Mouse (Mus musculus) urinary bladder, adult 18-20 months (tissue): ENCODE data around the gene H2-Q10.
"Not testable (repeated sequence)": the region's sequence is repeated elsewhere in the genome, so short reads cannot be mapped to it uniquely, and the experiment has no call there.

Experiments used
- DNase-seq, 2 experiments: peaks; one replicate each; pipeline ENCODE4 v3.0.0; 2022; ENCODE audit warnings: low spot score in 2 of 2, mixed read lengths in 2 of 2

H2-Q10 gene

GRCm38 (mm10) chr17:35458247-35458646, 11.6 kb upstream of the H2-Q10 start:
- DNase-seq: not testable (repeated sequence)

DNA sequence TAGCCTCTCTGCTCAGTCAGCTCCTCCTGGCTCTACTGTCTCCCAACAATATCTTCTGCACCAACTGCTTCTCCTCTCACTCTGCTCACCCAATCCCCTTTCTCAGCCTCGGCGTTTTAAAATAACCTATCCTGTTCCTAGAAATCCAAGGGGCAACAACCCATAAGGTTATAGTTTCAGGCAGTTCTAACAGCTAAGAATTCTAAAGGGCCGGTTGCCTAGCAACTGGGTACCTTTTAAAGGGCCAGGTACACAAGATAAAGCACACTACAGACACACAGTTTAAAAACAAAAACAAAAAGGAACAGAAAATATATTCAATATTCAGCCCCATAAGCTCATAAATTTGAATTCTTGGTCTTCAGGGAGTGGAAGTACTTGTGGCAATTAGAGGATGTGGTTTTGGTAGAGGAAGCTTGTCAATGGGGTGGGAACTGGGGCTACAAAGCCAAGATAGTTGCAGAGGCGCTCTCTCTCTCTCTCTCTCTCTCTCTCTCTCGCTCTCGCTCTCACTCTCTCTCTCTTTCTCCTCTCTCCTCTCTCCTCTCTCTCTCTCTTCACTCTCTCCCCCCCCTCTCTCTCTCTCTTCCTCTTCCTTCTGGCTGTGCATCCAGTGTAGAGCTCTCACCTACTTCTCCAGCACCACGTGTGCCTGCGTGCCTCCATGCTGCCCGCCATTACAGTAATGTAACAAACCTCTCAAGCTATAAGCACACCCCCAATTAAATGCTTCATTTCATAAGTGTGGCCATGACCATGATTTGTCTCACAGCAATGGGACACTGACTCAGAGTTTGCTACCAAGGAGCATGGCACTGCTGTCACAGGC, 9.2 kb upstream of the H2-Q10 start:
- not testable (repeated sequence) for DNase-seq

DNA sequence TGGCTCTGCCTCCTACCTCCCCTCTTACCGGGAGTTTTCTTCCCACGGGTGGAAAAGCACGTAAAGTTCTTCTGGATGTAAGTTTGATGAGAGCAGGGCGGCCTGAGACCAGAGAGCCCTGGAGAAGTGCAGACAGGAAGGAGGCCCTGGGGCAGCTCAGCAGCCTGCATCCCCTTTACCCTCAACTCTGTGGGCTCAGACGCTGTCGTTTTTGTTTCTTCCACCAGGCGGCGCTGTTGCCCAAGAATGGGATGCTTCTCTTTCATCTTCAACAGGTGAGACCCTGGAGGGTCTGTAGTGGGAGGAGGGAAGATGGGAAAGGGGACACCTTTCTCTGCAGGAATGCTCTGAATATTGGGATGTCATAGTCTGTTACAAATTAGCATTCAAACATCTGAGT, 4.2 kb upstream of the H2-Q10 start:
- DNase-seq: not testable (repeated sequence)

DNA sequence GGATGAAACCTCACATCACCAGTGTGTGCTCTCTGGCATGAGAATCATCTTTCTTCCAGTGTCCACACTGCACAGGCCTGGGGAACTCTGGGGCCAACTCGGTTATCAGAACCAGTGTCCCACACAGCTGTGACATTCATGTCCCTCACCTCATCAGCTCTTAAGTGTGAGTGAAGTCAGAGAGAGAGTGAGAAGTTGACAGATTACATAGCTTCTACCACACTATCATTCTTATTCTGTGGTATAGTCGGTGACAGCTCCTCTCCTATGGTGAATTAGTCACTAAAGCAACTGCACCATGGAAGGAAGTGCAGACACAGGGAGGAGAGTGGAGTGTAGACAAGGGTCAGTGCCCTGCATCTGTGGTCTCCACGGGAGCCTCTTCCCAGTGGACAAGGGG, 953 bp upstream of the H2-Q10 start:
- not testable (repeated sequence) for DNase-seq

- peak; percentile 21 to 37 for DNase-seq
These were observed 14.2 kb downstream of the H2-Q10 start for GRCm38 (mm10) chr17:35484066-35484465.

DNA sequence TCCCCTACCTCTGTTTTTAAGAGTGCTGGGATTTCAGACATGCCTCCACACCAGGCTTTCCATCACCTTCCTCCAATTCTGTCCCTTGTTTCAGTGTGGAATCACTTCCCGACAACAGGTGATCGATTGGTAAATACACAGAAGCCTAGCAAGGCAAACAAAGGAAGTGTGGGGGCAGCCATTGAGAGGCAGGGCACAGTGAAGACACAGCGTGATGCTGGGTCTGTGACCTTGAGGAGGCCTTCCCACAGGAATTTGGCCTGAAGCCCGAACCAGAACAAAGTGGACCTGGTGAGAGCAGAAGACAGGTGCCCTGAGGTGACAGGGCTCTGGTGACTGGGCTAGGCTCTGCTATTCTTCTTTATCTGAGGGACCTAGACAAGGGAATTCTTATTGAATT, 15.8 kb downstream of the H2-Q10 start:
- no peak for DNase-seq

DNA sequence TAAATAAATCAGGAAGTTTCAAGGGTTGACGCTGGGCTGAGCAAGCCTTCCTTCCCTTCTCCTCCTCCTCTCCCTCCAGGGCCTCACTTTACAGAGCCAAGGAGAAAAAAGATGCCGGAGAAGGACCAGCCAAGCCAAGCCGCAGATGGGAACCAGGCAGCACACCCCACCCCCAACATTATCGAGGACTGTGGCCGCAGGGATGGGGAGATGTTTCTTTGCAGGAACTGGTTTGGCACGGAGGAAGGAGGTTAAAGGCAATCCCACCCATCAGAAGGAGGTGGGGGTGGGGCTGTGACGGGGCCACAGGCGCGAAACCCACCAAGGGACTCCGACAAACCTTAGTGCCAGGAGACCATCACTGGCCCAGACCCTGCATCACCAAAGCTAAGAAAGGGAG, 16.8 kb downstream of the H2-Q10 start:
- DNase-seq: no peak

DNA sequence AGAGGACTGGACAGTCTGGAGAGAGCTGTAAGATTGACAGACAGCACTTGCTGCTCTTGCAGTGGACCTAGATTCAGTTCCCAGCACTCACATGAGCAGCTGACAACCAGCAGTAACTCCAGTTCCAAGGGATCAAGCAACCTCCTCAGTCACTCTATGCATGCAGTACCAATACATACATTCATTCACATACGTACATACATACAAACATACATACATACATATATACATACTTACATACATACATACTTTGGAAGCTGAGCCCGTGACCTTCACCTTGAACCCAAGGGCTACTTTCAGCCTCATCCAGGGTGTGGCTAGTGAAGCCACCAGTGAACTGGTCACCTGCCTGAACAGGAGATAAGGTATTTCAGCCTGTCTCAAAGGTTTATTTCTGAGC, 18.2 kb downstream of the H2-Q10 start:
- DNase-seq: no peak

DNA sequence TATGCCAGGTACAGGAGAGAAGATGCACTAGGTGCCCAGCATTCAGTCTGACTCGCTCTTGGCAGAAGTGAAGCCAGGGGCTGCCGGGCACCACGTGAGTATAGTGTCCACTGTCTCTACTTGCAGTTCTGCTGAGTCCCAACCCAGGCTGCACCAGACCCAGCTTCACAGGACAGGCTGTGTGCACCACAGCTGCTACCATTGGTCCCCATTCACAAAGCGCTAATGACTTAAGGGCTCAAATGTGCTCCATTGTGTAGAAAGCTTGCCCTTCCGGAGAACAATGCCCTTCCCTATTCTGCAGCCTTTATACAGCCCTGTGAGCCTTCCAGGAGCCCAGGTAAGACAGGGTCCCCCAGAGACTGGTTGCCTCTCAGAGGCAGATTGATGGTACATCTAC, 20.4 kb downstream of the H2-Q10 start:
- no peak for DNase-seq

DNA sequence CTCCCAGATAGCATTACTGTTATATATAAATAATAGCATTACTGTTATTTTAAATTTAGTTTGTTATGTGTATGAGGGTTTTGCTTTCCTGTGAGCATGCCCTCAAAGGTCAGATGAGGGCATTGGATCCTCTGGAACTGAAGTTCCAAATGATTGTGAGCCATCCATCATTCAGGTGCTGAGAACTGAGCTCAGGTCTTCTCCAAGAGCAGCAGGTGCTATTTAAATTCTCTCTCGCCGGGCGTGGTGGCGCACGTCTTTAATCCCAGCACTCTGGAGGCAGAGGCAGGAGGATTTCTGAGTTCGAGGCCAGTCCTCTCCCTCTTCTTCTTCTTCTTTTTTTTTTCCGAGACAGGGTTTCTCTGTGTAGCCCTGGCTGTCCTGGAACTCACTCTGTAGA, 27.2 kb downstream of the H2-Q10 start:
- DNase-seq: no peak

GRCm38 (mm10) chr17:35502226-35502625, 32.3 kb downstream of the H2-Q10 start:
- DNase-seq: no peak

DNA sequence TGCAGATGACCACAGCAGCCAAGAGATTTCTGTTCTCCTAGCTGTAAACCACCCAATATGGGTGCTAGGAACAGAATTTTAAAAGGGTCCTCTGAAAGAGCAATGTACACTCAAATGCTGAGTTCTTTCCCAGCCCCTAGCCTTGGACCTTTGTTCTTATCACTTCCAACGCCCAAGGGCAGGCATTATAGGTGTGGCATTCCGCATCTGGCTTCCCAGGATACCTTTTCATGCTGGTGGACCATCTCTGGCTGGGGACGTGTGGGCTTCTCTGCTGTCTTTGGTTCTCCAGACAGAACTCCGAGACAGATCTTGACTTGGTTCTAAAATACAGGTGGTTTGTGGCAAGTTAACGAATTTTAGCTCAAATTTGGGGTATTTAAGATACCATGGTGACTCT, 32.9 kb downstream of the H2-Q10 start:
- no peak for DNase-seq

GRCm38 (mm10) chr17:35503849-35504248, 34.0 kb downstream of the H2-Q10 start:
- DNase-seq: no peak

- DNase-seq: no peak
These were observed 35.0 kb downstream of the H2-Q10 start for GRCm38 (mm10) chr17:35504628-35505481.

DNA sequence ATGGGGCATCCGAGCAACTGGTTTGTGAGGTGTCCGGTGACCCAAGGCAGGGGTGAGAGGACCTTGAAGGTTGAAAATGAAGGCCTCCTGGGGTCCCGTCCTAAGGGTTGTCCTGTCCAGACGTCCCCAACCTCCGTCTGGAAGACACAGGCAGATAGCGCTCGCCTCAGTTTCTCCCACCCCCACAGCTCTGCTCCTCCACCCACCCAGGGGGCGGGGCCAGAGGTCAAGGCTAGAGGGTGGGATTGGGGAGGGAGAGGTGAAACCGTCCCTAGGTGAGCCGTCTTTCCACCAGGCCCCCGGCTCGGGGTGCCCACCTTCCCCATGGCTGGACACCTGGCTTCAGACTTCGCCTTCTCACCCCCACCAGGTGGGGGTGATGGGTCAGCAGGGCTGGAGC, 35.9 kb downstream of the H2-Q10 start, which contains the start of gene Pou5f1:
Pou5f1 (plus strand) TSS at position 243 of the 400 bp plus-strand sequence.
- DNase-seq: no peak

GRCm38 (mm10) chr17:35506881-35507280, 37.0 kb downstream of the H2-Q10 start:
- DNase-seq: no peak

DNA sequence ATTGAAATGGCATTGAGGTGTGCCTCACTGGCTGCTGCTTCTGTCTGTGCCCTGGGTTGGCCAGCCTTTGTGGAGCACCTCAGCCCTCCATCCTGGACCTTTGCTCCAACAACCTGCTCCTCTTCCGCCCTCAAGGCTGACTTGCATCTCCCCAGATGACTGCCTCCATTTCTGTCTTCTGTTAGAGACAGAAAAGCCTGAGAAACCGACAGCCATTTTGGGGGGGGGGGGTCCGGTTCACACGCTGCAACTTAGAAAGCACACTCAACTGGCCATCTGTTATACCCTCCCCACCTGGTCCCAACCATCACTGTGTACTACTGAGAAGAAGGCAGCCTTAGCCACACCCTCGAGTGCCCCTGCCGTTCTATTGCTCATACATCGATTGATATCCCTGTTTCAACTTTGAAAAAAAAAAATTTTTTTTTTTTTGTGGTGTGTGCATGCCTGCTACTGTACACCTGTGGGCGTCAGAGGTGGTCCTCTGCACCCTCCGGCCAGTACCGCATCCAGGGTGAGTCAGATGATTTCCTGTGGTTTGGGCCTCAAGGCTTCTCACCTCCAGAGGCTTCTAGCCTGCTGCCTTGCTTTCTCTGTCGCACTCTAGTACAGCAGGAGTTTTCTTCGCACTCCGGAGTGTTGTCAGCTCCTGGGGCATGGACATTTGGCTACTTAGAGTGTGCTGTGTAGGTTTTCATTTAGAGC, 37.8 kb downstream of the H2-Q10 start:
- DNase-seq: no peak

DNA sequence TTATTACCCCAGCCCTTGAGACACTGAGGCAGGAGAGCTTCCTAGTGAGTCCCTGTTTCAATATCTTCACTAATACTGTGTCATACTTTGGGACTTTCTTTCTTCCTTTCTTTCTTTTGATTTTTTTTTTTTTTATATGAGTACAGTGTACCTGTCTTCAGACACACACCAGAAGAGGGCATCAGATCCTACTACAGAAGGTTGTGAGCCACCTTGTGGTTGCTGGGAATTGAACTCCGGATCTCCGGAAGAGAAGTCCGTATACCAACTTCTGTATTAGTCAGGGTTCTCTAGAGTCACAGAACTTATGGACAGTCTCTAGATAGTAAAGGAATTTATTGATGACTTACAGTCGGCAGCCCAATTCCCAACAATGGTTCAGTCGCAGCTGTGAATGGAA, 38.4 kb downstream of the H2-Q10 start:
- not testable (repeated sequence) for DNase-seq

DNA sequence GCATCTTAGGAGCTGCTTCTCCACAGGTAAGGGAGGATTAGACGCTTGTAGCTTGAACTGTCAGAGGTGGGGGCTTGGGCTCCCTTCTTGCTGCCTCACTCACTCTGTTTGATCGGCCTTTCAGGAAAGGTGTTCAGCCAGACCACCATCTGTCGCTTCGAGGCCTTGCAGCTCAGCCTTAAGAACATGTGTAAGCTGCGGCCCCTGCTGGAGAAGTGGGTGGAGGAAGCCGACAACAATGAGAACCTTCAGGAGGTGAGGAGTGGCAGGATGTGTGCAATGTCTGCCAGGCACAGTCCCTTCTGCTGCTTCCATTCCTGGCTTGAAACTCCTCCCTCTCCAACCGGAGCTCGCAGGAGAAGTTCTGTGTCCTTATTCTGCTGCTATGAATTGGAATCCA, 39.4 kb downstream of the H2-Q10 start:
- DNase-seq: no peak

DNA sequence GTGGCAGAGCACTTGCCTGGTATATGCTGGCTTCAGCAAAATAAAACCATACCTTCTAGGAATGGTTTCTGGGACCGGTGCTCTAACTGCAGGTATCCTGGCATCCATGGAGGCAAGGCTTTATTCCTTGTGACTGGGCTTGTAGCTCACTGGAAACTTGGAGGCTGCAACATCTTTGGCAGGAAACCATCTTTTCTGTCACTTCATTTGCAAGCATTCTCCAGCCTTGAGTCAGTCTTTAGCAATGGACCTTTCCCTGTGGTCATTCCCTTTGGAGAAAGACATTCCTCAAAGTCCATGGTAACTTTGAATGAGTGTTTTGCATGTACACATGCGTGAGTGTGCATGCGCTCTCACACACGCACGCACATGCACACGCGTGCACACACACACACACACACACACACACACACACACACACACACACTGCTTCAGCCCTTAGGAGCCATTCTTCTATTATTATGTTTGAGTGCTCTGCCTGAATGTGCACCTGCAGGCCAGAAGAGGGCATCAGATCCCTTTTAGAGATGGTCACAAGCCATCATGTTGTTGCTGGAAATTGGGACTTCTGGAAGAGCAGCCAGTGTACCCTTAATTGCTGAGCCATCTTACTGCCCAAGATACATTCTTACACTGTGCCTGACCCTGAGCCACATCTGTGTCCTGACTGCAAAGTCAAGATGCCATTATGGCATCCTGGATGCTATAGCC, 43.2 kb downstream of the H2-Q10 start:
- no peak for DNase-seq

- DNase-seq: peak; percentile 36 to 75
These were observed 44.0 kb downstream of the H2-Q10 start for GRCm38 (mm10) chr17:35513886-35514285.
